ENCODE assay signal across 15 mouse cellular contexts in genomic region chr6:41521487-41521886, GRCm38 (mm10). TPM values are rescaled to one million over a fixed set of nuclear protein-coding genes. Genes with fewer than 3 reads are reported as not detected.
"Had no signal": no experiment of that assay in that cellular context is flagged by ENCODE, and none has a peak within 500 bp of the region (broad histone marks: within the 10 kb centered on the region; RNA-seq: fewer than 3 reads in every experiment).

Gene Prss2 (plus strand): TSS chr6:41521787.

- DNase-seq: kidney, adult 18-20 months; kidney, postnatal 14 days; left cerebral cortex, postnatal 4 days; lung, adult 2 months; lung, postnatal 4 days; right cerebral cortex, postnatal 14 days; thymus, postnatal 36 days had no signal

- H3K4me3 ChIP-seq: kidney, embryonic 15.5 days; limb, embryonic 13.5 days; midbrain, embryonic 12.5 days; neural tube, embryonic 13.5 days had no signal

- H3K27me3 ChIP-seq: kidney, embryonic 15.5 days; limb, embryonic 13.5 days; midbrain, embryonic 12.5 days; neural tube, embryonic 13.5 days had no signal

- H3K9ac ChIP-seq: kidney, embryonic 15.5 days; limb, embryonic 13.5 days; liver, embryonic 14.5 days; midbrain, embryonic 12.5 days; neural tube, embryonic 13.5 days had no signal

- H3K27ac ChIP-seq: kidney, embryonic 15.5 days; limb, embryonic 13.5 days; liver, embryonic 14.5 days; midbrain, embryonic 12.5 days; neural tube, embryonic 13.5 days had no signal

- H3K4me1 ChIP-seq: kidney, embryonic 15.5 days; limb, embryonic 13.5 days; midbrain, embryonic 12.5 days; neural tube, embryonic 13.5 days had no signal

- ATAC-seq: lung, postnatal 0 days; midbrain, embryonic 16.5 days had no signal

- H3K9me3 ChIP-seq: kidney, embryonic 15.5 days; limb, embryonic 13.5 days; midbrain, embryonic 12.5 days; neural tube, embryonic 13.5 days had no signal

- H3K4me2 ChIP-seq: kidney, embryonic 15.5 days; limb, embryonic 13.5 days; midbrain, embryonic 12.5 days; neural tube, embryonic 13.5 days had no signal

- H3K36me3 ChIP-seq: kidney, embryonic 15.5 days; limb, embryonic 13.5 days; midbrain, embryonic 12.5 days; neural tube, embryonic 13.5 days had no signal

RNA-seq across cellular contexts. Expression of gene Prss2, which starts in this region (rescaled TPM):
- polyA plus RNA-seq: kidney, embryonic 15.5 days; limb, embryonic 13.5 days; lung, postnatal 0 days; midbrain, embryonic 12.5 days; midbrain, embryonic 16.5 days; neural tube, embryonic 13.5 days; stomach, embryonic 14.5 days had no signal
